Mouse (Mus musculus) embryonic facial prominence, embryonic 14.5 days (tissue): Measurements from ENCODE around the gene Plekhh3. TPM values are rescaled to one million over a fixed set of nuclear protein-coding genes. Genes with fewer than 3 reads are reported as not detected.
A peak's percentile ranks its signal among the peaks of the same experiment; 100 is the strongest.

ENCODE experiments used
- ATAC-seq: fragments of 200-750 bp; cut with Nextera tagmentation; 2 replicates; pipeline ENCODE4 v1.8.0; 2017; ENCODE audit warnings: low read depth, moderate number of reproducible peaks, moderate TSS enrichment
- DNase-seq: peaks from one replicate; pipeline ENCODE4 v3.0.0-alpha.2; 2015; ENCODE audit warnings: low spot score
- H3K27ac ChIP-seq: fragments of 300-500 bp; sonication (generic); replicated peaks from 2 replicates; pipeline ENCODE4 v1.5.1; 2014; ENCODE audit warnings: low read depth, mild to moderate bottlenecking, low read length, moderate library complexity
- H3K27me3 ChIP-seq: fragments of 300-500 bp; sonication (generic); replicated peaks from 2 replicates; pipeline ENCODE4 v1.6.1; 2014; ENCODE audit warnings: low read length; ENCODE audit not compliant: control insufficient read depth, insufficient read depth
- H3K36me3 ChIP-seq: fragments of 300-500 bp; sonication (generic); 2 replicates; pipeline ENCODE4 v1.6.1; 2014; ENCODE audit warnings: low read length, mixed read lengths; ENCODE audit not compliant: control insufficient read depth, insufficient read depth
- H3K4me1 ChIP-seq: fragments of 300-500 bp; sonication (generic); 2 replicates; pipeline ENCODE4 v1.6.1; 2014; ENCODE audit warnings: antibody characterized with exemption, low read length; ENCODE audit not compliant: control insufficient read depth, insufficient read depth
- H3K4me2 ChIP-seq: fragments of 300-500 bp; sonication (generic); 2 replicates; pipeline ENCODE4 v1.6.1; 2014; ENCODE audit warnings: low read depth, mild to moderate bottlenecking, low read length, moderate library complexity, mixed read lengths
- H3K4me3 ChIP-seq: fragments of 300-500 bp; sonication (generic); 2 replicates; pipeline ENCODE4 v1.5.1; 2014; ENCODE audit warnings: low read depth, mild to moderate bottlenecking, low read length
- H3K9ac ChIP-seq: fragments of 300-500 bp; sonication (generic); 2 replicates; pipeline ENCODE4 v1.6.1; 2014; ENCODE audit warnings: low read depth, mild to moderate bottlenecking, low read length, moderate library complexity, mixed read lengths
- H3K9me3 ChIP-seq: fragments of 300-500 bp; sonication (generic); 2 replicates; pipeline ENCODE4 v1.6.1; 2016; ENCODE audit warnings: low read length; ENCODE audit not compliant: control insufficient read depth
- WGBS: fragments of 180-500 bp; shearing (Covaris S2); extraction: QIAGEN DNeasy Blood & Tissue Kit; methylation state at CpG from one replicate; pipeline ENCODE4 v1.1.7; 2014; 5-methylcytosine and 5-hydroxymethylcytosine counted together
- polyA plus RNA-seq: library from polyadenylated mRNA; unstranded; fragments of >200 nt; fragmentation: Nextera tagmentation; extraction: Ambion mirVana; gene quantifications from 2 replicates; pipeline ENCODE4 v1.2.1, GENCODE M21; 2014

The Plekhh3 gene
- polyA plus RNA-seq, 1 experiment from 2014 or later = 17.7 TPM

DNA sequence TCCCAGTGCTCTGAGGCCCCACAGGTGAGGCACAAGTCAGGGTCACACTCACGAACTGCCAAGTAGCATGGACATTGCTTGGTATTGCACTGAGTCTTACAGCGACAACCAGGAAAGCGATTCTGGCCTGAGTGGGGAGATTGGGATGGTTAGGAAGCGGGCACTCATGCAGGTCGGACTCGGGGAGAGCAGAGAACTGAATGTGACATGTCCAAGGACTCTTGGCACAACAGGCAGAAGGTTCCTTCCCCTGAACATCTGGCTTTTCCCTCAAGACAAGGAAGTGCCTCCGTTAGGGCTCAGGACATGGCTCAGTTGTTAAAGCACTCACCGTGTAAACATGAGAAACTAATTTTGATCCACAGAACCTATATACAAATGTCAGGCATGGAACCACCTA, 24.4 kb upstream of the Plekhh3 start:
- H3K27me3 ChIP-seq = no peaks in the 10 kb centered on the region
- 85% methylated on average over 8 of the region's 8 CpGs for WGBS
- no peak for ATAC-seq
- H3K36me3 ChIP-seq = peaks cover 81% of the 10 kb centered on the region
- H3K9ac ChIP-seq = no peak overlapping the region
- no peak overlapping the region for H3K27ac ChIP-seq
- no peak overlapping the region for H3K4me3 ChIP-seq
- no peak for DNase-seq
- H3K9me3 ChIP-seq = no peaks in the 10 kb centered on the region
- H3K4me1 ChIP-seq = peaks cover 3% of the 10 kb centered on the region; the same call in 1 of the 2 replicates
- no peak overlapping the region for H3K4me2 ChIP-seq

DNA sequence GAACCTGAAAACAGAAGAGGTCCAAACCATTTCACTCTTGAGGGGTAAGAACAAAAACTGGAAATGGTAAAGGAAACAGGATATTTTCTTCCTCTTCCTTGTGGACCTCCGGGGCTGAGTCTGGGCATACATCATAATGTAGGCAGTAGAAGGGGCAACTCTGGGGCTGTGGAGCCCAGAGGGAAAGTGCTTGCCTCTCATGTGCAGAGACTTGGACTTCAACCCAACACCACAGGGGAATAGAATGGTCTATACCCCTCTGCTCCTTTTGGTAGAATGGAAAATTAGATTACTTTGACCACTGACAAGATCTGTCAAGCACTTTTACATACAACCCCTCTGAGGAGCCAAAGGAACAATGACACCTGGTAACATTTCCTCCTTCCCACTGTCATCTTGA, 23.9 kb upstream of the Plekhh3 start:
- WGBS = 86% methylated on average over 1 of the region's 1 CpGs
- ATAC-seq (no peak), DNase-seq (no peak)
- H3K27me3 ChIP-seq = no peaks in the 10 kb centered on the region
- H3K4me1 ChIP-seq = peaks cover 8% of the 10 kb centered on the region
- no peak overlapping the region for H3K27ac ChIP-seq
- H3K9ac ChIP-seq = no peak overlapping the region
- H3K36me3 ChIP-seq = peaks cover 76% of the 10 kb centered on the region
- no peaks in the 10 kb centered on the region for H3K9me3 ChIP-seq
- no peak overlapping the region for H3K4me2 ChIP-seq
- no peak overlapping the region for H3K4me3 ChIP-seq

DNA sequence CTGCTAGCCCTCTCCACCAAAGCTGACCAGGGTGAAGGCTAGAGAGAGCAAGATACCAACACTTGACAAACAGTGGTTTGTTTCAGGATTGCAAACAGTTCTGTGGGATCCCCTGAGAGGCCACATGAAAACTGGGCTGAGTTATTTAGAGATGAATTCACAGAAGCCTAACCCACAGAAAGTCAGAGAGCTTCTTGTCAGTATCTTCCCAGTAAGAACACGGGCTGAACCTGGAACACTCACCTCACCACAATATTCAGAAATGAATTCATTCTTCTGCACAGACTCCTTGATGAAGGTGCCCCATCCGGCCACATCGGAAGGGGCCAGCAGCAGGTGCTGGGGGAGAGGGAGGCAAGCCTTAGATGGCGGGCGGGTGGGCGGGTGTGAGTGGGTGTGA, 23.5 kb upstream of the Plekhh3 start:
- Histone ChIP-seq H3K9me3 (no peaks in the 10 kb centered on the region), H3K27ac (no peak overlapping the region), H3K4me1 (peaks cover 13% of the 10 kb centered on the region), H3K9ac (no peak overlapping the region), H3K4me2 (no peak overlapping the region), H3K4me3 (no peak overlapping the region), H3K27me3 (no peaks in the 10 kb centered on the region), H3K36me3 (peaks cover 71% of the 10 kb centered on the region)
- DNase-seq (no peak), ATAC-seq (no peak)
- WGBS = 65% methylated on average over 6 of the region's 6 CpGs

DNA sequence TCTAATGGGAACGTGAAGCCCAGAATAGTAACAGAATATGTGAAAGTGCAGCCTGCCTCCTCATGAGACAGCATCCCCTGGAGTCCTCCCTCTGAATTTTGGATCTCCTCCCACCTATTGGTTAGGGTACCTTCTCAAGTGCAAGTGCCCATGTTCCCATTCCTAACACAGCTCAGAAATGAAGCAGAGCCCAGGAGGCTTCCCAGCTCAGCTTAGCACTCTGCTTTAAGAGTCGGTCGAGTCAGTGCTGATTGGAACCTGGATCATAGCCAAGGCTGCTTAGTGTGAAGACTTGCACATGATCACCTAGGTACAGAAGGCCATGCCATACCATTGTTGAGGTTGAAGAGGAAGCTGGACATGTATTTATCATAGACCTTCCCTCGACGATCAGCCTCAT, 23.0 kb upstream of the Plekhh3 start:
- H3K9ac ChIP-seq = no peak overlapping the region
- H3K36me3 ChIP-seq = peaks cover 66% of the 10 kb centered on the region
- 77% methylated on average over 5 of the region's 5 CpGs for WGBS
- H3K4me1 ChIP-seq = peaks cover 18% of the 10 kb centered on the region
- no peak overlapping the region for H3K4me2 ChIP-seq
- H3K27ac ChIP-seq = no peak overlapping the region
- H3K4me3 ChIP-seq = no peak overlapping the region
- H3K27me3 ChIP-seq = no peaks in the 10 kb centered on the region
- ATAC-seq = no peak
- H3K9me3 ChIP-seq = no peaks in the 10 kb centered on the region
- no peak for DNase-seq

- ATAC-seq (no peak), DNase-seq (no peak)
- Histone ChIP-seq H3K9ac (no peak overlapping the region), H3K27ac (no peak overlapping the region), H3K27me3 (no peaks in the 10 kb centered on the region), H3K4me1 (peaks cover 18% of the 10 kb centered on the region), H3K36me3 (peaks cover 56% of the 10 kb centered on the region), H3K9me3 (no peaks in the 10 kb centered on the region), H3K4me2 (no peak overlapping the region), H3K4me3 (no peak overlapping the region)
- WGBS = 84% methylated on average over 7 of the region's 7 CpGs
Observed at GRCm38 (mm10) chr11:101193076-101193475, 21.9 kb upstream of the Plekhh3 start.

DNA sequence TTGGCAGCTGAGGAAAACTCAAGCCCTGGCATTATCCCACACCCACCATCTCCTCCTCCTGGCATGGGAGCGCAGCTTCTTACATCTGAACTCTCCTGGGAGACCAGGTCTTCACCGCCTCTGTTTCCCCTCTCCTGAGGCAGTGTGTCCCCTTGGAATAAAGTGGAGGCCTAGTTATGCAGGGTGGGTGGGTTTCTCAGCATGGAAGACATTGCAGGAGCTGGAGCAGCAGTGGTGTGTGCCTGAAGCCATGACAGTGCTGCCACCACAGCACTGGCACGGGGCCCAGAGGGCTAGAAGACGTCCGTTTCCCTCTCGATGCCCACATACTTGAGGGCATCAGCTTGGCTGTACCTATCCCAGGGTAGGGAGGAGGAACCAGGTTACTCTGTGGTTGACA, 21.5 kb upstream of the Plekhh3 start:
- H3K4me1 ChIP-seq = peaks cover 18% of the 10 kb centered on the region
- peaks cover 51% of the 10 kb centered on the region for H3K36me3 ChIP-seq
- ATAC-seq (no peak), DNase-seq (no peak)
- no peak overlapping the region for H3K9ac ChIP-seq
- no peak overlapping the region for H3K4me2 ChIP-seq
- H3K9me3 ChIP-seq = no peaks in the 10 kb centered on the region
- no peak overlapping the region for H3K4me3 ChIP-seq
- 86% methylated on average over 6 of the region's 6 CpGs for WGBS
- H3K27ac ChIP-seq = no peak overlapping the region
- no peaks in the 10 kb centered on the region for H3K27me3 ChIP-seq

- DNase-seq = no peak
- H3K4me1 ChIP-seq = peaks cover 18% of the 10 kb centered on the region
- no peak overlapping the region for H3K9ac ChIP-seq
- H3K36me3 ChIP-seq = peaks cover 46% of the 10 kb centered on the region
- no peak overlapping the region for H3K4me2 ChIP-seq
- no peaks in the 10 kb centered on the region for H3K27me3 ChIP-seq
- 64% methylated on average over 4 of the region's 4 CpGs for WGBS
- no peaks in the 10 kb centered on the region for H3K9me3 ChIP-seq
- no peak overlapping the region for H3K4me3 ChIP-seq
- H3K27ac ChIP-seq = no peak overlapping the region
- no peak for ATAC-seq
Observed at GRCm38 (mm10) chr11:101191919-101192470, 20.8 kb upstream of the Plekhh3 start.

DNA sequence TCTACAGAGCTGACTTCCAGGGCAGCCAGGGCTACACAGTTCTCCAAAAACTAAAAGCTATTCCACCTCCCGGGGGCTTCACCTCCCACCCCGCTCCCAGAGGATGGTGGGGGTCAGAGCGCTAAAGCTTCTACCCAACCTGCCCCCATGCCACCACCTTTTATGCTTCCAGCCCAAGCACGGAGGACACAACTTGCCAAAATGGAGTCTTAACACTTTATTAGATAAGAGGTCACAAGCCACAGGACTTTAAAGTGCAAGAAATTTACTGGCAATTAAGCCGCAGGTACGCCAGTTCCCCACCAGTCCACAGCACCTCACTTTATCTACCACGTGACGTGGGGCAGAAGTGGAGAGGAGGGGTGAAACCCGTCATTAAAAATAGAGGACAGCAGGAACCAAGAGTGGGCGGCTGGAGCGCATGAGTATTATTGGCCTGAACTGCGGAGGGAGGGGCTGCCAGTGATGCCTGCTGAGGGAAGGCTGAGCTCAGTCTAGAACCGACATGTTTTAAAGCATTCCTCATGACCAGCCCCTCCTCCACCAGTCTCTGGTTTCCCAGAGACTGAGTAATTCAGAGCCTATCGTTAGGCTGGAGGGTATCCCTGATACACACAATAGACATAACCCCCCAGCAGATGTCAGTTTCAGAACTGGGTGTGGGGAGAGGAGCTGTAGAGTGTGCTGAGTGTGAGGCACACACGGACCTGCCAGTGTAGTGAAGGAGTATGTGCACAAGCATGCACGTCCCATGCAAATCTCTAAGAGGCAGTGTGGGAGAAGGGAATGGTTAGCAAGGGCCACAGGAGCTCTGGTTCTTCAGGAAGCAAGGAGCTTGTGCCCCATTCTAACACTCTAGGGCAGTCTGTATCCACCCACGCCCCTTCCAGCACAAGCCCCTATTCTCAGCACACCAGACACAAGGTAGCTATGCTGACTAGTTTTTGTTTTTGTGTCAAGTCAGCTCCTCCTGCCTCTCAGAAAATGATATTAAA, 20.1 kb upstream of the Plekhh3 start:
- peak; percentile 23 for DNase-seq

More for the DNA sequence above, 20.1 kb upstream of the Plekhh3 start:
- Histone ChIP-seq H3K27me3 (no peaks in the 10 kb centered on the region), H3K4me1 (peaks cover 18% of the 10 kb centered on the region), H3K9me3 (no peaks in the 10 kb centered on the region), H3K4me3 (no peak overlapping the region), H3K9ac (no peak overlapping the region; the same call in 1 of the 2 replicates), H3K4me2 (no peak overlapping the region), H3K36me3 (peaks cover 39% of the 10 kb centered on the region), H3K27ac (0 out of 2 replicates have a peak overlapping the region, but pooled peaks have one; percentile 3)
- 54% methylated on average over 17 of the region's 17 CpGs for WGBS
- ATAC-seq = no peak
